Mouse (Mus musculus): ENCODE data around the gene Olfr90. TPM values are rescaled to one million over a fixed set of nuclear protein-coding genes. Genes with fewer than 3 reads are reported as not detected.

Gene Olfr90
- polyA plus RNA-seq, 1 experiment from 2014 or later, result not detected

DNA sequence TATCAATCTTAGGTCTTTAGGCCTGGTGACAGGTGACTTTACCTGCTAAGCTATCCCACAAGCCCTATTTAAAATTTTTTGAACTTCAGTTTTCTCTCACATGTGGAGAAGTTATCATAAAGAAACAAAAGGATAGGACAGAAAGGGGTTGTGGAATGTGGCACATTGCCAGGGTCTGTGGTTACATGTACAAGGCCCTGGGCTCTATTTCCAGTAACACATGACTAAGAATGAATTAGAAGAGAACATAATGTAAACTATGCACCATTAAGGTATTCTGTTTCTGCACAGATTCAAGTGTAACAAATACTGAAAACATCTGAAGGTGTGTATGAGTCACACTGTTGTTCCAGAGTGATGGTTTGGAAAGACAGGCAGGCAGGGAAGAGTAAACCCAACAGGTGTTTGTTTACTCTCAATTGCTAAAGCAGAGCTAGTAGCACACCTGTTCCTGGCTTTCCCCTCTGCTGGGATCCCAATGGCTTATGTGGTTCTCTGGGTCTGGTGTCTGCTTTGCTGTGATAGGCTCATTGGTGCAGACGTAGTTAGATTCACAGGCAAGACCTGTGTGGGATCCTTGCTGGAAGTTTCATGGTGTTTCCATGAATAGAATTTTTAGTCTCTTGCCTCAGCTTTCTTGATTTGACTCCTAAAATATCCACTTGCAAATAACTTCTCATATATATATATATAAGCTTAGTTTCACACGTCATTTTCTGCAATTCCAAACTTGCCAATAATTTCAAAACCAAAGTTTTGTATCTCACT lies 49.0 kb downstream of the Olfr90 start:
- Histone ChIP-seq H3K36me3 (ENCODE audit: control insufficient read depth, insufficient read depth) (no peaks in the 10 kb centered on the region), H3K27ac (ENCODE audit: low read length) (no peak overlapping the region), H3K27me3 (ENCODE audit: control insufficient read depth, insufficient read depth, low read depth, low read length) (no peaks in the 10 kb centered on the region; the same call in 1 of the 2 replicates), H3K4me3 (ENCODE audit: low read depth, low read length) (no peak overlapping the region), H3K9me3 (replicated peaks; ENCODE audit: control insufficient read depth, low read length) (no peaks in the 10 kb centered on the region), H3K4me1 (ENCODE audit: control insufficient read depth, low read depth, low read length) (no peaks in the 10 kb centered on the region), H3K9ac (ENCODE audit: low read depth, low read length) (no peak overlapping the region), H3K4me2 (ENCODE audit: low read depth, low read length) (no peak overlapping the region)
- WGBS (ENCODE audit: insufficient replicate concordance), result 50% methylated on average over 2 of the region's 2 CpGs
- ATAC-seq (ENCODE audit: low read depth), result no peak

Other genes with a start within 250 kb of the Olfr90 start
- 0.55 and 0.61 TPM in 2 replicates for gene Trim15, start 221.3 kb downstream of the Olfr90 start, polyA plus RNA-seq (2015; fragmentation: Nextera tagmentation; extraction: Ambion mirVana)
- gene Trim10, start 218.9 kb downstream of the Olfr90 start, polyA plus RNA-seq (2015; fragmentation: Nextera tagmentation; extraction: Ambion mirVana), result 285 and 295 TPM in 2 replicates
- not detected in 2 replicates for gene Trim40, start 198.4 kb downstream of the Olfr90 start, polyA plus RNA-seq (2015; fragmentation: Nextera tagmentation; extraction: Ambion mirVana)
- 0.27 TPM in 1 of 2 replicates, not detected in the other for gene Trim31, start 190.4 kb downstream of the Olfr90 start, polyA plus RNA-seq (2015; fragmentation: Nextera tagmentation; extraction: Ambion mirVana)
- 0.08 TPM in 1 of 2 replicates, not detected in the other for gene Rnf39, start 145.6 kb downstream of the Olfr90 start, polyA plus RNA-seq (2015; fragmentation: Nextera tagmentation; extraction: Ambion mirVana)
- gene Ppp1r11, start 136.8 kb downstream of the Olfr90 start, polyA plus RNA-seq (2015; fragmentation: Nextera tagmentation; extraction: Ambion mirVana), result 23.9 and 28.8 TPM in 2 replicates
- gene Znrd1, start 129.9 kb downstream of the Olfr90 start, polyA plus RNA-seq (2015; fragmentation: Nextera tagmentation; extraction: Ambion mirVana), result 20.9 and 21.3 TPM in 2 replicates
- gene Znrd1as, start 129.9 kb downstream of the Olfr90 start, polyA plus RNA-seq (2015; fragmentation: Nextera tagmentation; extraction: Ambion mirVana), result 2.5 and 3.0 TPM in 2 replicates
- gene 2410137M14Rik, start 107.3 kb downstream of the Olfr90 start, polyA plus RNA-seq (2015; fragmentation: Nextera tagmentation; extraction: Ambion mirVana), result not detected in 2 replicates
- not detected in 2 replicates for gene H2-M5, start 99.0 kb downstream of the Olfr90 start, polyA plus RNA-seq (2015; fragmentation: Nextera tagmentation; extraction: Ambion mirVana)
- 2.9 and 3.4 TPM in 2 replicates for gene Zfp57, start 87.3 kb downstream of the Olfr90 start, polyA plus RNA-seq (2015; fragmentation: Nextera tagmentation; extraction: Ambion mirVana)
- gene Mog, start 65.1 kb downstream of the Olfr90 start, polyA plus RNA-seq (2015; fragmentation: Nextera tagmentation; extraction: Ambion mirVana), result not detected in 2 replicates
- 0.46 and 1.0 TPM in 2 replicates for gene Gabbr1, start 42.5 kb downstream of the Olfr90 start, polyA plus RNA-seq (2015; fragmentation: Nextera tagmentation; extraction: Ambion mirVana)
- not detected in 2 replicates for gene Olfr91, start 9.8 kb upstream of the Olfr90 start, polyA plus RNA-seq (2015; fragmentation: Nextera tagmentation; extraction: Ambion mirVana)
- not detected in 2 replicates for gene Olfr92, start 31.6 kb upstream of the Olfr90 start, polyA plus RNA-seq (2015; fragmentation: Nextera tagmentation; extraction: Ambion mirVana)
- gene Olfr93, start 73.0 kb upstream of the Olfr90 start, polyA plus RNA-seq (2015; fragmentation: Nextera tagmentation; extraction: Ambion mirVana), result not detected in 2 replicates
- not detected in 2 replicates for gene Ubd, start 105.4 kb upstream of the Olfr90 start, polyA plus RNA-seq (2015; fragmentation: Nextera tagmentation; extraction: Ambion mirVana)
- gene Olfr94, start 112.5 kb upstream of the Olfr90 start, polyA plus RNA-seq (2015; fragmentation: Nextera tagmentation; extraction: Ambion mirVana), result not detected in 2 replicates
- not detected in 2 replicates for gene Olfr95, start 124.6 kb upstream of the Olfr90 start, polyA plus RNA-seq (2015; fragmentation: Nextera tagmentation; extraction: Ambion mirVana)
- not detected in 2 replicates for gene Olfr96, start 131.6 kb upstream of the Olfr90 start, polyA plus RNA-seq (2015; fragmentation: Nextera tagmentation; extraction: Ambion mirVana)
- gene Olfr97, start 148.8 kb upstream of the Olfr90 start, polyA plus RNA-seq (2015; fragmentation: Nextera tagmentation; extraction: Ambion mirVana), result not detected in 2 replicates
- gene Olfr98, start 175.2 kb upstream of the Olfr90 start, polyA plus RNA-seq (2015; fragmentation: Nextera tagmentation; extraction: Ambion mirVana), result not detected in 2 replicates
- 2.2 and 2.6 TPM in 2 replicates for gene H2-M3, start 181.7 kb upstream of the Olfr90 start, polyA plus RNA-seq (2015; fragmentation: Nextera tagmentation; extraction: Ambion mirVana)
- not detected in 2 replicates for gene Olfr99, start 195.0 kb upstream of the Olfr90 start, polyA plus RNA-seq (2015; fragmentation: Nextera tagmentation; extraction: Ambion mirVana)
- gene Olfr101, start 215.8 kb upstream of the Olfr90 start, polyA plus RNA-seq (2015; fragmentation: Nextera tagmentation; extraction: Ambion mirVana), result not detected in 2 replicates
- not detected in 2 replicates for gene Olfr102, start 228.6 kb upstream of the Olfr90 start, polyA plus RNA-seq (2015; fragmentation: Nextera tagmentation; extraction: Ambion mirVana)